Mouse (Mus musculus) hindbrain, embryonic 12.5 days (tissue): Measurements from ENCODE around the gene Gm3952. TPM values are rescaled to one million over a fixed set of nuclear protein-coding genes. Genes with fewer than 3 reads are reported as not detected.

Experiments
- ATAC-seq: fragments of 200-750 bp; cut with Nextera tagmentation; 2 replicates; pipeline ENCODE4 v1.8.0; 2017; ENCODE audit warnings: moderate TSS enrichment; ENCODE audit not compliant: low FRiP score
- H3K27ac ChIP-seq: fragments of 300-500 bp; sonication (generic); 2 replicates; pipeline ENCODE4 v1.5.1; 2016; ENCODE audit warnings: mild to moderate bottlenecking
- H3K27me3 ChIP-seq: fragments of 300-500 bp; sonication (generic); 2 replicates; pipeline ENCODE4 v1.6.1; 2016; ENCODE audit warnings: mild to moderate bottlenecking
- H3K36me3 ChIP-seq: fragments of 300-500 bp; sonication (generic); 2 replicates; pipeline ENCODE4 v1.6.1; 2016; ENCODE audit warnings: mild to moderate bottlenecking
- H3K4me1 ChIP-seq: fragments of 300-500 bp; sonication (generic); 2 replicates; pipeline ENCODE4 v1.6.1; 2016
- H3K4me2 ChIP-seq: fragments of 300-500 bp; sonication (generic); replicated peaks from 2 replicates; pipeline ENCODE4 v1.6.1; 2016; ENCODE audit warnings: mild to moderate bottlenecking
- H3K4me3 ChIP-seq: fragments of 300-500 bp; sonication (generic); 2 replicates; pipeline ENCODE4 v1.5.1; 2016; ENCODE audit warnings: mild to moderate bottlenecking
- H3K9ac ChIP-seq: fragments of 300-500 bp; sonication (generic); 2 replicates; pipeline ENCODE4 v1.6.1; 2016; ENCODE audit warnings: mild to moderate bottlenecking, moderate library complexity
- H3K9me3 ChIP-seq: fragments of 300-500 bp; sonication (generic); replicated peaks from 2 replicates; pipeline ENCODE4 v1.6.1; 2016; ENCODE audit warnings: mild to moderate bottlenecking
- WGBS: fragments of 180-500 bp; shearing (Covaris S2); methylation state at CpG from one replicate; pipeline ENCODE4 v1.1.7; 2016; 5-methylcytosine and 5-hydroxymethylcytosine counted together
- polyA plus RNA-seq: library from polyadenylated mRNA; unstranded; fragments of >200 nt; fragmentation: Nextera tagmentation; extraction: Ambion mirVana; gene quantifications from 2 replicates; pipeline ENCODE4 v1.2.1, GENCODE M21; 2016

Gm3952 gene
- polyA plus RNA-seq, 1 experiment from 2014 or later, result not detected

DNA sequence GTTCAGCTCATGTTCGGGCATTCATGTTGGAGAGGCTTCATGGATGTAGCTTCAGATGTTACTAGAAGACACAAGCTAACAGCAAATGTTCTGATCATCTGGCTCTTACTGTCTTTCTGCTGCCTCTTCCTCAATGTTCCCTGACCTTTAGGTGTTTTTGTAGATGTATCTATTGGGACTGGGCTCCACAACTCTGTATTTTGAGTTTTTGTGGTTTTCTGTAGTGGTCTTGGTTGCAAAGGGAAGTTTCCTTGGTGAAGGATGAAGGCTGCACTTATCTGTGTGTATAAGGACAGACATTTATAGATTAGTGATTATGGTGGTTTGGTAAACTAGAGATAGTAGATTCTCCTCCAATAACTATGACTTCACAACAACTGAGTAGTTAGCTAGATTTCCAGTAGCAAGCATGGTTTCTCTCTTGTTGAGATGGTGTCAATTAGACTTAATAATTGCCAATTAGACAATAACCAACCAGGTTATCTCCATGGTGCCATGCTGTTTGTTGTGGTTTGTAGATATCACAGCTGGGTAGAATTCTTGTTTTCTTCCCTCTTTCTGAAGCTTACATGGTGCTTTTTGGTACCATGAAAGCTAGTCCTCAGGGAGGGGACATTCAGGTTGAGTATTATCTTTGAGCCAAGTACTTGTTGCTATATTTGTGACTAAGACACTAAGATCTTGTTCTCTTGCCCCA is 101.6 kb downstream of the Gm3952 start:
- Histone ChIP-seq H3K36me3 (no peaks in the 10 kb centered on the region), H3K4me1 (no peaks in the 10 kb centered on the region), H3K9me3 (no peaks in the 10 kb centered on the region), H3K27ac (no peak overlapping the region), H3K27me3 (no peaks in the 10 kb centered on the region), H3K4me2 (no peak overlapping the region), H3K9ac (no peak overlapping the region), H3K4me3 (no peak overlapping the region)
- WGBS, result 93% methylated on average over 1 of the region's 1 CpGs
- no peak for ATAC-seq

Other genes with a start within 250 kb of the Gm3952 start
- gene Itgb1, start 113.0 kb downstream of the Gm3952 start, polyA plus RNA-seq, result 183 and 203 TPM in 2 replicates